Mouse (Mus musculus): ENCODE measurements around the gene Dennd1a.

The Dennd1a gene

GRCm38 (mm10) chr2:37823826-37824225 is 463.4 kb downstream of the Dennd1a start:
- DNase-seq (ENCODE audit: extremely low read depth, low read depth), result no peak

GRCm38 (mm10) chr2:37822122-37822521 is 465.1 kb downstream of the Dennd1a start:
- no peak for DNase-seq (ENCODE audit: extremely low read depth, low read depth)

- no peak for DNase-seq (ENCODE audit: extremely low read depth, low read depth)
Measured at GRCm38 (mm10) chr2:37819526-37820152, 467.6 kb downstream of the Dennd1a start.

- no peak for DNase-seq (ENCODE audit: extremely low read depth, low read depth)
Measured at GRCm38 (mm10) chr2:37818761-37819525, 468.2 kb downstream of the Dennd1a start.

- DNase-seq (ENCODE audit: extremely low read depth, low read depth), result peak; percentile 44
Measured at GRCm38 (mm10) chr2:37815676-37816075, 471.5 kb downstream of the Dennd1a start.

- no peak for DNase-seq (ENCODE audit: extremely low read depth, low read depth)
Measured at GRCm38 (mm10) chr2:37814820-37815361, 472.3 kb downstream of the Dennd1a start.

GRCm38 (mm10) chr2:37812401-37812800 is 474.8 kb downstream of the Dennd1a start:
- DNase-seq (ENCODE audit: extremely low read depth, low read depth), result no peak

GRCm38 (mm10) chr2:37811682-37812081 is 475.5 kb downstream of the Dennd1a start:
- no peak for DNase-seq (ENCODE audit: extremely low read depth, low read depth)

GRCm38 (mm10) chr2:37802610-37803212 is 484.5 kb downstream of the Dennd1a start:
- DNase-seq (ENCODE audit: extremely low read depth, low read depth), result peak; percentile 44

GRCm38 (mm10) chr2:37801687-37802086 is 485.5 kb downstream of the Dennd1a start:
- no peak for DNase-seq (ENCODE audit: extremely low read depth, low read depth)

- DNase-seq (ENCODE audit: extremely low read depth, low read depth), result no peak
Measured at GRCm38 (mm10) chr2:37799137-37799536, 488.1 kb downstream of the Dennd1a start.

- DNase-seq (ENCODE audit: extremely low read depth, low read depth), result no peak
Measured at GRCm38 (mm10) chr2:37797046-37797445, 490.1 kb downstream of the Dennd1a start.

GRCm38 (mm10) chr2:37796021-37796420 is 491.2 kb downstream of the Dennd1a start:
- DNase-seq (ENCODE audit: extremely low read depth, low read depth), result no peak

- DNase-seq (ENCODE audit: extremely low read depth, low read depth), result no peak
Measured at GRCm38 (mm10) chr2:37791340-37791739, 495.9 kb downstream of the Dennd1a start.

GRCm38 (mm10) chr2:37790738-37791137 is 496.5 kb downstream of the Dennd1a start:
- no peak for DNase-seq (ENCODE audit: extremely low read depth, low read depth)

GRCm38 (mm10) chr2:37789995-37790394 is 497.2 kb downstream of the Dennd1a start:
- DNase-seq (ENCODE audit: extremely low read depth, low read depth), result no peak

GRCm38 (mm10) chr2:37789029-37789428 is 498.2 kb downstream of the Dennd1a start:
- DNase-seq (ENCODE audit: extremely low read depth, low read depth), result no peak

GRCm38 (mm10) chr2:37788176-37788962 is 498.8 kb downstream of the Dennd1a start:
- no peak for DNase-seq (ENCODE audit: extremely low read depth, low read depth)

- DNase-seq (ENCODE audit: extremely low read depth, low read depth), result no peak
Measured at GRCm38 (mm10) chr2:37786461-37786860, 500.7 kb downstream of the Dennd1a start.

GRCm38 (mm10) chr2:37784473-37784872 is 502.7 kb downstream of the Dennd1a start:
- DNase-seq (ENCODE audit: extremely low read depth, low read depth), result no peak

GRCm38 (mm10) chr2:37782002-37782401 is 505.2 kb downstream of the Dennd1a start:
- no peak for DNase-seq (ENCODE audit: extremely low read depth, low read depth)

Data from MEL-GATA-1-ER (cell line).